Mouse (Mus musculus) midbrain, embryonic 15.5 days (tissue): ENCODE data around the gene Cd109. TPM values are rescaled to one million over a fixed set of nuclear protein-coding genes. Genes with fewer than 3 reads are reported as not detected.

Experiments used
- ATAC-seq: fragments of 200-750 bp; cut with Nextera tagmentation; replicated peaks from 2 replicates; pipeline ENCODE4 v1.8.0; 2017; ENCODE audit warnings: moderate TSS enrichment
- H3K27ac ChIP-seq: fragments of 300-500 bp; sonication (generic); 2 replicates; pipeline ENCODE4 v1.5.1; 2015; ENCODE audit warnings: mild to moderate bottlenecking, inconsistent platforms
- H3K27me3 ChIP-seq: fragments of 300-500 bp; sonication (generic); replicated peaks from 2 replicates; pipeline ENCODE4 v1.6.1; 2015; ENCODE audit warnings: inconsistent platforms
- H3K36me3 ChIP-seq: fragments of 300-500 bp; sonication (generic); replicated peaks from 2 replicates; pipeline ENCODE4 v1.6.1; 2015; ENCODE audit warnings: inconsistent platforms
- H3K4me1 ChIP-seq: fragments of 300-500 bp; sonication (generic); 2 replicates; pipeline ENCODE4 v1.6.1; 2015; ENCODE audit warnings: inconsistent platforms
- H3K4me2 ChIP-seq: fragments of 300-500 bp; sonication (generic); 2 replicates; pipeline ENCODE4 v1.6.1; 2015; ENCODE audit warnings: inconsistent platforms, mild to moderate bottlenecking, moderate library complexity
- H3K4me3 ChIP-seq: fragments of 300-500 bp; sonication (generic); 2 replicates; pipeline ENCODE4 v1.5.1; 2015; ENCODE audit warnings: mild to moderate bottlenecking, inconsistent platforms
- H3K9ac ChIP-seq: fragments of 300-500 bp; sonication (generic); 2 replicates; pipeline ENCODE4 v1.6.1; 2015; ENCODE audit warnings: mild to moderate bottlenecking, inconsistent platforms
- H3K9me3 ChIP-seq: fragments of 300-500 bp; sonication (generic); 2 replicates; pipeline ENCODE4 v1.6.1; 2016; ENCODE audit warnings: inconsistent platforms
- WGBS: fragments of 180-500 bp; shearing (Covaris S2); methylation state at CpG from one replicate; pipeline ENCODE4 v1.1.7; 2015; ENCODE audit warnings: mixed read lengths; 5-methylcytosine and 5-hydroxymethylcytosine counted together
- polyA plus RNA-seq: library from polyadenylated mRNA; unstranded; fragments of >200 nt; fragmentation: Nextera tagmentation; extraction: Ambion mirVana; gene quantifications from 2 replicates; pipeline ENCODE4 v1.2.1, GENCODE M21; 2015

The Cd109 gene
- polyA plus RNA-seq, 1 experiment from 2014 or later: 1.1 TPM

- H3K27me3 ChIP-seq: no peaks in the 10 kb centered on the region
- peak; percentile 52; the same call in 1 of the 2 replicates for ATAC-seq
- 3% methylated on average over 5 of the region's 5 CpGs for WGBS
- no peak overlapping the region for H3K9ac ChIP-seq
- H3K27ac ChIP-seq: no peak overlapping the region
- no peak overlapping the region for H3K4me2 ChIP-seq
- H3K36me3 ChIP-seq: no peaks in the 10 kb centered on the region
- H3K4me1 ChIP-seq: no peaks in the 10 kb centered on the region
- H3K9me3 ChIP-seq: no peaks in the 10 kb centered on the region
- no peak overlapping the region for H3K4me3 ChIP-seq
These were observed 18.5 kb upstream of the Cd109 start for GRCm38 (mm10) chr9:78596834-78597233.

- WGBS: 84% methylated on average over 5 of the region's 5 CpGs
These were observed 15.4 kb upstream of the Cd109 start for GRCm38 (mm10) chr9:78599927-78600326.

GRCm38 (mm10) chr9:78601046-78601730 lies 14.2 kb upstream of the Cd109 start:
- Histone ChIP-seq H3K9ac (no peak overlapping the region), H3K36me3 (no peaks in the 10 kb centered on the region), H3K27me3 (no peaks in the 10 kb centered on the region), H3K4me1 (no peaks in the 10 kb centered on the region), H3K9me3 (no peaks in the 10 kb centered on the region), H3K4me2 (no peak overlapping the region), H3K4me3 (no peak overlapping the region), H3K27ac (no peak overlapping the region)
- 60% methylated on average over 4 of the region's 4 CpGs for WGBS
- no peak for ATAC-seq

More at GRCm38 (mm10) chr9:78599927-78600326, 15.4 kb upstream of the Cd109 start:
- Histone ChIP-seq H3K27me3 (no peaks in the 10 kb centered on the region), H3K4me2 (no peak overlapping the region), H3K27ac (no peak overlapping the region), H3K4me1 (no peaks in the 10 kb centered on the region), H3K36me3 (no peaks in the 10 kb centered on the region), H3K4me3 (no peak overlapping the region), H3K9ac (no peak overlapping the region), H3K9me3 (no peaks in the 10 kb centered on the region)
- no peak for ATAC-seq

- no peak overlapping the region for H3K9ac ChIP-seq
- no peak overlapping the region for H3K27ac ChIP-seq
- H3K4me1 ChIP-seq: peaks cover 5% of the 10 kb centered on the region; the same call in 1 of the 2 replicates
- H3K36me3 ChIP-seq: no peaks in the 10 kb centered on the region
- H3K9me3 ChIP-seq: no peaks in the 10 kb centered on the region
- H3K4me3 ChIP-seq: no peak overlapping the region
- H3K4me2 ChIP-seq: 0 out of 2 replicates have a peak overlapping the region, but pooled peaks have one; percentile 93
- 0 out of 2 replicates have a peak, but pooled peaks have one; percentile 41 for ATAC-seq
- H3K27me3 ChIP-seq: no peaks in the 10 kb centered on the region
- WGBS: 44% methylated on average over 6 of the region's 6 CpGs
These were observed 1.1 kb upstream of the Cd109 start for GRCm38 (mm10) chr9:78614201-78614600.

- Histone ChIP-seq H3K9ac (no peak overlapping the region), H3K4me3 (no peak overlapping the region), H3K27ac (no peak overlapping the region), H3K4me1 (peaks cover 5% of the 10 kb centered on the region; the same call in 1 of the 2 replicates), H3K36me3 (no peaks in the 10 kb centered on the region), H3K27me3 (no peaks in the 10 kb centered on the region), H3K4me2 (no peak overlapping the region), H3K9me3 (no peaks in the 10 kb centered on the region)
- ATAC-seq: no peak
- 88% methylated on average over 9 of the region's 9 CpGs for WGBS
These were observed 3.9 kb downstream of the Cd109 start for GRCm38 (mm10) chr9:78619285-78619684.

GRCm38 (mm10) chr9:78623301-78623747 lies 8.0 kb downstream of the Cd109 start:
- H3K4me3 ChIP-seq: no peak overlapping the region
- no peak overlapping the region for H3K9ac ChIP-seq
- no peaks in the 10 kb centered on the region for H3K9me3 ChIP-seq
- H3K27ac ChIP-seq: no peak overlapping the region
- no peak for ATAC-seq
- H3K27me3 ChIP-seq: no peaks in the 10 kb centered on the region
- H3K4me1 ChIP-seq: no peaks in the 10 kb centered on the region
- 87% methylated on average over 10 of the region's 10 CpGs for WGBS
- no peaks in the 10 kb centered on the region for H3K36me3 ChIP-seq
- no peak overlapping the region for H3K4me2 ChIP-seq

GRCm38 (mm10) chr9:78629991-78630390 lies 14.6 kb downstream of the Cd109 start:
- peak overlapping the region; percentile 23 for H3K4me2 ChIP-seq

GRCm38 (mm10) chr9:78631755-78632434 lies 16.5 kb downstream of the Cd109 start:
- whole genome bisulfite sequencing: 77% methylated on average over 6 of the region's 6 CpGs
- no peaks in the 10 kb centered on the region for H3K36me3 ChIP-seq
- H3K27me3 ChIP-seq: no peaks in the 10 kb centered on the region
- H3K4me2 ChIP-seq: no peak overlapping the region
- no peaks in the 10 kb centered on the region for H3K9me3 ChIP-seq
- H3K4me1 ChIP-seq: 0 out of 2 replicates have a peak, but pooled peaks cover 4% of the 10 kb centered on the region
- ATAC-seq: no peak
- H3K4me3 ChIP-seq: no peak overlapping the region
- H3K9ac ChIP-seq: no peak overlapping the region
- H3K27ac ChIP-seq: no peak overlapping the region

More at GRCm38 (mm10) chr9:78629991-78630390, 14.6 kb downstream of the Cd109 start:
- Histone ChIP-seq H3K4me1 (0 out of 2 replicates have a peak, but pooled peaks cover 4% of the 10 kb centered on the region), H3K27me3 (no peaks in the 10 kb centered on the region), H3K9me3 (no peaks in the 10 kb centered on the region), H3K9ac (no peak overlapping the region), H3K4me3 (no peak overlapping the region), H3K36me3 (no peaks in the 10 kb centered on the region), H3K27ac (no peak overlapping the region)
- 35% methylated on average over 6 of the region's 6 CpGs for WGBS
- ATAC-seq: no peak

- Histone ChIP-seq H3K4me3 (no peak overlapping the region), H3K27me3 (no peaks in the 10 kb centered on the region), H3K9ac (no peak overlapping the region), H3K36me3 (no peaks in the 10 kb centered on the region), H3K4me2 (no peak overlapping the region), H3K9me3 (no peaks in the 10 kb centered on the region), H3K4me1 (0 out of 2 replicates have a peak, but pooled peaks cover 4% of the 10 kb centered on the region), H3K27ac (no peak overlapping the region)
- no peak for ATAC-seq
- WGBS: 98% methylated on average over 3 of the region's 3 CpGs
These were observed 18.6 kb downstream of the Cd109 start for GRCm38 (mm10) chr9:78633976-78634375.

- Histone ChIP-seq H3K4me3 (no peak overlapping the region), H3K4me2 (no peak overlapping the region), H3K4me1 (no peaks in the 10 kb centered on the region), H3K9me3 (no peaks in the 10 kb centered on the region), H3K36me3 (no peaks in the 10 kb centered on the region), H3K9ac (no peak overlapping the region), H3K27ac (no peak overlapping the region), H3K27me3 (no peaks in the 10 kb centered on the region)
- ATAC-seq: no peak
- 88% methylated on average over 4 of the region's 4 CpGs for WGBS
These were observed 26.0 kb downstream of the Cd109 start for GRCm38 (mm10) chr9:78641386-78641785.

GRCm38 (mm10) chr9:78646008-78646777 lies 30.8 kb downstream of the Cd109 start:
- Histone ChIP-seq H3K4me3 (no peak overlapping the region), H3K36me3 (no peaks in the 10 kb centered on the region), H3K27me3 (no peaks in the 10 kb centered on the region), H3K27ac (no peak overlapping the region), H3K4me2 (no peak overlapping the region), H3K9me3 (no peaks in the 10 kb centered on the region), H3K9ac (no peak overlapping the region), H3K4me1 (no peaks in the 10 kb centered on the region)
- peak; percentile 70; the same call in 1 of the 2 replicates for ATAC-seq
- WGBS: 46% methylated on average over 6 of the region's 6 CpGs

GRCm38 (mm10) chr9:78648641-78649040 lies 33.3 kb downstream of the Cd109 start:
- no peaks in the 10 kb centered on the region for H3K9me3 ChIP-seq
- no peak for ATAC-seq
- 84% methylated on average over 8 of the region's 8 CpGs for WGBS

More at GRCm38 (mm10) chr9:78648641-78649040, 33.3 kb downstream of the Cd109 start:
- Histone ChIP-seq H3K27me3 (no peaks in the 10 kb centered on the region), H3K4me3 (no peak overlapping the region), H3K4me1 (no peaks in the 10 kb centered on the region), H3K36me3 (no peaks in the 10 kb centered on the region), H3K4me2 (no peak overlapping the region), H3K9ac (no peak overlapping the region), H3K27ac (no peak overlapping the region)
